Mouse (Mus musculus) liver, embryonic 12.5 days (tissue): ENCODE results near the gene Rint1. TPM values are rescaled to one million over a fixed set of nuclear protein-coding genes. Genes with fewer than 3 reads are reported as not detected.

Source experiments
- polyA plus RNA-seq: library from polyadenylated mRNA; unstranded; fragments of >200 nt; fragmentation: Nextera tagmentation; extraction: Ambion mirVana; gene quantifications from 2 replicates; pipeline ENCODE4 v1.2.1, GENCODE M21; 2016

The Rint1 gene
- polyA plus RNA-seq, 1 experiment from 2014 or later = 35.5 TPM

Other genes with a start within 250 kb of the Rint1 start
- 9.2 and 9.4 TPM in 2 replicates for gene Srpk2, start 103.1 kb upstream of the Rint1 start, polyA plus RNA-seq
- gene Pus7, start 4.0 kb upstream of the Rint1 start, polyA plus RNA-seq = 35.6 and 37.6 TPM in 2 replicates
- 99.0 and 101 TPM in 2 replicates for gene Tomm7, start 56.5 kb downstream of the Rint1 start, polyA plus RNA-seq
- gene Fam126a, start 243.0 kb downstream of the Rint1 start, polyA plus RNA-seq = 60.1 and 66.5 TPM in 2 replicates